Mouse (Mus musculus): ENCODE measurements around the gene Fgfr2. TPM values are rescaled to one million over a fixed set of nuclear protein-coding genes. Genes with fewer than 3 reads are reported as not detected.

Gene Fgfr2
- polyA plus RNA-seq, 1 experiment, result 3.0 TPM

DNA sequence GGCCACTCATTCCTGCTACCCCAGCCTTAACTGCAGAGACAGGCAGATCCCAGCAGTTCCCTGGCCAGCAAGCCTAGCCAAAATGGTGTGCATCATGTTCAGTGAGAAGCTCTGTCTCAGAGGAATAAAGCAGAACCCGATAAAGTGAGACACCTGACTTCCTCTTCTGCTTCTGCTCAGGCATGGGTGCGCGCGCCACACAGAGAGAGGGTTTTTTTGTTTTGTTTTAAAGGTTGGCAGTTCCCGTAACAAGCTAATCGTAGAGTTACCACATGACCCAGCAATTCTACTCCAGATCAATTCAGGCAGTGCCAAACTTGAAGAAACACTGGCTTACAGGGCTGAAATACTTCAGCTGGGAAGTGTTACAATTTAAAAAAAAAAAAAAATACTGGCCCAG lies 554.3 kb downstream of the Fgfr2 start:
- Histone ChIP-seq H3K27me3 (ENCODE audit: control insufficient read depth, insufficient read depth, low read length) (no peaks in the 10 kb centered on the region), H3K27ac (ENCODE audit: control insufficient read depth, insufficient read depth, low read depth, low read length) (no peak overlapping the region), H3K4me3 (ENCODE audit: control insufficient read depth, low read depth, low read length) (no peak overlapping the region), H3K36me3 (ENCODE audit: control insufficient read depth, insufficient read depth, low read length) (no peaks in the 10 kb centered on the region; the same call in 1 of the 2 replicates), H3K4me1 (ENCODE audit: control insufficient read depth, insufficient read depth, low read length) (no peaks in the 10 kb centered on the region)
- no peak for TF ChIP-seq CTCF (IDR thresholded peaks at IDR 0.05; ENCODE audit: control insufficient read depth, insufficient read depth, insufficient replicate concordance, low read depth, low read length)
- TF ChIP-seq POLR2A (IDR thresholded peaks at IDR 0.05; ENCODE audit: control insufficient read depth, low read depth, low read length), result no peak

DNA sequence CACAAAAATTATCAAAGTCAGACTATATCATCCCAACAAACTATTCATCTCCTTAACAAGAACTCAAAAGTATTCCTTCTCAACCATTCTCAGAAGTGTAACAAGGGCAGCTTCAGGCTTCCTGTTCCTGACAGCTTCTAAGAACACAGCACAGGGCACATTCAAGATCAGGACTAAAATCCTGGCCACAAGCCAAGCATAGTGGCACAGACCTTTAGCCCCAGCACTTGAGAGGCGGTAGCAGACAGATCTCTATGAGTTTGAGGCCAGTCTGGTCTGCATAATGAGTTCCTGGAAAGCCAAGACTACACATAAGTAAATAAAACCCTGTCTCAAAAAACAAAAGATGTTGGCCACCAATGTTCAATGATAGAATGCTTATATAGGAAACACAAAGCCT lies 557.3 kb downstream of the Fgfr2 start:
- no peak overlapping the region for H3K27ac ChIP-seq (ENCODE audit: control insufficient read depth, insufficient read depth, low read depth, low read length)
- peaks cover 3% of the 10 kb centered on the region; the same call in 1 of the 2 replicates for H3K36me3 ChIP-seq (ENCODE audit: control insufficient read depth, insufficient read depth, low read length)
- no peaks in the 10 kb centered on the region for H3K27me3 ChIP-seq (ENCODE audit: control insufficient read depth, insufficient read depth, low read length)
- no peaks in the 10 kb centered on the region for H3K4me1 ChIP-seq (ENCODE audit: control insufficient read depth, insufficient read depth, low read length)
- no peak overlapping the region for H3K4me3 ChIP-seq (ENCODE audit: control insufficient read depth, low read depth, low read length)
- no peak for TF ChIP-seq POLR2A (IDR thresholded peaks at IDR 0.05; ENCODE audit: control insufficient read depth, low read depth, low read length)
- no peak for TF ChIP-seq CTCF (IDR thresholded peaks at IDR 0.05; ENCODE audit: control insufficient read depth, insufficient read depth, insufficient replicate concordance, low read depth, low read length)

GRCm38 (mm10) chr7:132559138-132559766 lies 563.9 kb downstream of the Fgfr2 start:
- Histone ChIP-seq H3K4me3 (ENCODE audit: control insufficient read depth, low read depth, low read length) (no peak overlapping the region), H3K36me3 (ENCODE audit: control insufficient read depth, insufficient read depth, low read length) (peaks cover 5% of the 10 kb centered on the region; the same call in 1 of the 2 replicates), H3K27ac (ENCODE audit: control insufficient read depth, insufficient read depth, low read depth, low read length) (no peak overlapping the region), H3K4me1 (ENCODE audit: control insufficient read depth, insufficient read depth, low read length) (no peaks in the 10 kb centered on the region), H3K27me3 (ENCODE audit: control insufficient read depth, insufficient read depth, low read length) (no peaks in the 10 kb centered on the region)
- TF ChIP-seq POLR2A (IDR thresholded peaks at IDR 0.05; ENCODE audit: control insufficient read depth, low read depth, low read length) (no peak), CTCF (IDR thresholded peaks at IDR 0.05; ENCODE audit: control insufficient read depth, insufficient read depth, insufficient replicate concordance, low read depth, low read length) (no peak)

DNA sequence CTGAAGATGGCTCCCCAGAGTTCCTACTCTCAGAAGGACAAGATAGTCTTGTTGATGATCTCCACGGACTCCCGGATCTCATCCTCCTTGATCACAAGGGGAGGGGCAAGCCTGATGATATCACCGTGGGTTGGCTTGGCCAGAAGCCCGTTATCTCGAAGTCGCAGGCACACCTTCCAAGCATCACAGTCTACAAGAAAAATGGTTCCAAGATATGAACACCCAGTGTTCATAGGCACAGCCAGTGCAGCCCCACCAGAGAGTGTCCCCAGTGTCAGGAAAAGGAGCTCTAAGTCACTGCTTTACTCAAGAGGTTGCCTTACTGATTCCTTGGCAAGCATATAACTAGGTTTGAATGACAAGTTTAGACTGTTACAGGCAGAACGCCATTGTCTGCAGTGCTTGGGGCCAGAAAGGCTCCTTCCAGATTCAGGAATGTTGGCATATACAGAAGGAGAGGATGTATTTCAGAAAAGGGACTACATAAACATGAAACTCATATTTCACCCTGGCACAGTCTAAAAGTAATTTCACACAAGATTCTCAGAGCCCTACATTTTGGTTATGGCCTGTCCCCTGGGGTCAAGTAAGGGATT lies 564.9 kb downstream of the Fgfr2 start:
- no peak overlapping the region for H3K4me3 ChIP-seq (ENCODE audit: control insufficient read depth, low read depth, low read length)
- no peaks in the 10 kb centered on the region for H3K4me1 ChIP-seq (ENCODE audit: control insufficient read depth, insufficient read depth, low read length)
- no peak overlapping the region for H3K27ac ChIP-seq (ENCODE audit: control insufficient read depth, insufficient read depth, low read depth, low read length)
- H3K36me3 ChIP-seq (ENCODE audit: control insufficient read depth, insufficient read depth, low read length), result peaks cover 5% of the 10 kb centered on the region; the same call in 1 of the 2 replicates
- TF ChIP-seq CTCF (IDR thresholded peaks at IDR 0.05; ENCODE audit: control insufficient read depth, insufficient read depth, insufficient replicate concordance, low read depth, low read length), result no peak
- no peak for TF ChIP-seq POLR2A (IDR thresholded peaks at IDR 0.05; ENCODE audit: control insufficient read depth, low read depth, low read length)
- no peaks in the 10 kb centered on the region for H3K27me3 ChIP-seq (ENCODE audit: control insufficient read depth, insufficient read depth, low read length)

DNA sequence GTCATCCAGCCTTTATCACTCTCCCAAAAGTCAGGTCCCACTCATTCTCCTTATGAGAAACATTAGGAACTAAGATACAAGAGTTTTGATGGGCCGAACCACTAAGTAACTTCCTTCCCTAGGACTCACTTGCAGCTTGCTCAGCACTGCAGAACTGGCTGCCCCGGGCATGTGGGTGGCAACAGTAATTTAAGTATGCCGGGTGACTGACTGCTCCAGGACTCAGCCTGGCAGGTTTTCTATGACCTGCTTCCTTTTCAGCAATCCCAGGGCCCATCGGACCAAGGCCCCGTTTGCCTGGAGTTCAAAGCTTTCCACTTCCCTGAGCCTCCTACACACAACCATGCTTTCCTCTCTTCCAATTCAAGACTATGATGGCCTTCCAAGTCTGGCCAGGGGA lies 566.6 kb downstream of the Fgfr2 start:
- Histone ChIP-seq H3K4me3 (ENCODE audit: control insufficient read depth, low read depth, low read length) (no peak overlapping the region), H3K4me1 (ENCODE audit: control insufficient read depth, insufficient read depth, low read length) (no peaks in the 10 kb centered on the region), H3K27me3 (ENCODE audit: control insufficient read depth, insufficient read depth, low read length) (no peaks in the 10 kb centered on the region), H3K36me3 (ENCODE audit: control insufficient read depth, insufficient read depth, low read length) (peaks cover 2% of the 10 kb centered on the region; the same call in 1 of the 2 replicates), H3K27ac (ENCODE audit: control insufficient read depth, insufficient read depth, low read depth, low read length) (no peak overlapping the region)
- TF ChIP-seq CTCF (IDR thresholded peaks at IDR 0.05; ENCODE audit: control insufficient read depth, insufficient read depth, insufficient replicate concordance, low read depth, low read length) (no peak), POLR2A (IDR thresholded peaks at IDR 0.05; ENCODE audit: control insufficient read depth, low read depth, low read length) (no peak)

DNA sequence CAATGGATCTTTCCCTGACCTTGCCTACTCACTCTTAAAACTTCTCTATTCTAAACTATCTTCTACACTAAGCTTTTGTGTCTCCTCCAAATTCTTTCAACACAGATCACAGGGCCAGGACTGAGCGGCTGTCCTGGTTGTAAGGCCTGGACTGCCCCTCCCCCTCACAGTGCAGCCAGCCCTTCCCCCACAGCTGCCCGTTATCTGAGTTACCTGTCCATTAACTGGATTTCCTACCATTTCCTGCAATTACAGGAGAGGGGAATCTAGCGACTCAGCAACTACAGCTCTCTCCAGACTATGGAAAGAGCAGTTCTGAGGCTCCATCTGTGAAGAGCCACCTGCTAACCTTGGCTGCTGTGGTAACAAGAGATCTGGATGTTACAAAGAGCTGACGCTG lies 567.2 kb downstream of the Fgfr2 start:
- no peak overlapping the region for H3K4me3 ChIP-seq (ENCODE audit: control insufficient read depth, low read depth, low read length)
- H3K4me1 ChIP-seq (ENCODE audit: control insufficient read depth, insufficient read depth, low read length), result no peaks in the 10 kb centered on the region; the same call in 1 of the 2 replicates
- H3K36me3 ChIP-seq (ENCODE audit: control insufficient read depth, insufficient read depth, low read length), result peaks cover 2% of the 10 kb centered on the region; the same call in 1 of the 2 replicates
- TF ChIP-seq CTCF (IDR thresholded peaks at IDR 0.05; ENCODE audit: control insufficient read depth, insufficient read depth, insufficient replicate concordance, low read depth, low read length) (no peak), POLR2A (IDR thresholded peaks at IDR 0.05; ENCODE audit: control insufficient read depth, low read depth, low read length) (no peak)
- H3K27me3 ChIP-seq (ENCODE audit: control insufficient read depth, insufficient read depth, low read length), result no peaks in the 10 kb centered on the region
- H3K27ac ChIP-seq (ENCODE audit: control insufficient read depth, insufficient read depth, low read depth, low read length), result no peak overlapping the region

- no peaks in the 10 kb centered on the region for H3K36me3 ChIP-seq (ENCODE audit: control insufficient read depth, insufficient read depth, low read length)
- TF ChIP-seq POLR2A (IDR thresholded peaks at IDR 0.05; ENCODE audit: control insufficient read depth, low read depth, low read length) (no peak), CTCF (IDR thresholded peaks at IDR 0.05; ENCODE audit: control insufficient read depth, insufficient read depth, insufficient replicate concordance, low read depth, low read length) (no peak)
- no peaks in the 10 kb centered on the region; the same call in 1 of the 2 replicates for H3K4me1 ChIP-seq (ENCODE audit: control insufficient read depth, insufficient read depth, low read length)
- H3K27me3 ChIP-seq (ENCODE audit: control insufficient read depth, insufficient read depth, low read length), result no peaks in the 10 kb centered on the region
- no peak overlapping the region for H3K4me3 ChIP-seq (ENCODE audit: control insufficient read depth, low read depth, low read length)
- no peak overlapping the region for H3K27ac ChIP-seq (ENCODE audit: control insufficient read depth, insufficient read depth, low read depth, low read length)
Observed at GRCm38 (mm10) chr7:132554091-132554490, 569.1 kb downstream of the Fgfr2 start.
